Mouse (Mus musculus) cerebellum, postnatal 10 days (tissue): ENCODE results near the gene Flnc.

ENCODE experiments used
- DNase-seq, 2 experiments: peaks; one replicate each; pipeline ENCODE4 v3.0.0; 2021; ENCODE audit warnings: mixed read lengths in 2 of 2

Flnc gene

DNA sequence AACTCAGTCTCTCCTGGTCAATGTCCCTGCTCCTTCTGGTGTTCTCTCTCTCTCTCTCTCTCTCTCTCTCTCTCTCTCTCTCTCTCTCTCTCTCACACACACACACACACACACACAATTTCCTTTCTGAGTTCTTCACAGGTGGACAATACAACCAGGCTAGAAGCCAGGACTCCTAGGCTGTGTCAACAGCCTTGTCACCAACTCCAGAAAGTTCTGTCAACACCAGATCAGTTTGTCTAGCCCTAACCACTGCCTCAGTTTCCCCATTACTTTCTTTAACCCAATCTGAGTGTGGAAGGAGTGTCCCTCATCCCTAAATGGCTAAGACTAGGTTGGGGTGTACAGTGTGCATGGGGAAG lies 399 bp upstream of the Flnc start:
- DNase-seq = no peak

- DNase-seq = peak; percentile 64 to 66
Measured at GRCm38 (mm10) chr6:29433804-29434795, 1.0 kb downstream of the Flnc start.

GRCm38 (mm10) chr6:29434911-29435691 lies 2.0 kb downstream of the Flnc start:
- peak; percentile 81 to 82 for DNase-seq

DNA sequence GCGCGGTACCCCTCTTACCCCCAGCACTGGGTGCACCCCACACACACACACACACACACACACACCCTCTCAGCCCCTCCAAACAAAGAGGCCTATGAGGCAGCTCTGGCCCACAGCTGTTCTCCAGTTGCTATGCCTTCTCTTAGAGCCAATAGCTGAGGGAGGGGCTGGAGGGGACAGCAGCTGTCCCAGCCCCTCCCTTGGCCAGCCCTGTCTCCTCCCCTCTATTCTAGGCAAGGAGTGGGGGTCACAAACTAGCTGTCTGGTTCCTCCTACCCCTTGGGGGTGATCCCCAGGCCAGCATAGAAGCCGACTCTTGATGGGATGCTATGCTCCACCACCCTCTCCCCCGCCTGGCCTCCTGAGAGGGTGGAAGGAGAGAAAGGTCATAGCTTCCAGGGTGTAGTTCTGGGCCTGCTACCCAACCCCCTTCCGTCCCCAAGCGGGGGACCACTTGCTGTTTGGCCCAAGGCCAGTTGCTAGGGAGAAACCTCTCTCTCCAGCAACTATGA lies 2.9 kb downstream of the Flnc start:
- DNase-seq = peak; percentile 40 to 42

DNA sequence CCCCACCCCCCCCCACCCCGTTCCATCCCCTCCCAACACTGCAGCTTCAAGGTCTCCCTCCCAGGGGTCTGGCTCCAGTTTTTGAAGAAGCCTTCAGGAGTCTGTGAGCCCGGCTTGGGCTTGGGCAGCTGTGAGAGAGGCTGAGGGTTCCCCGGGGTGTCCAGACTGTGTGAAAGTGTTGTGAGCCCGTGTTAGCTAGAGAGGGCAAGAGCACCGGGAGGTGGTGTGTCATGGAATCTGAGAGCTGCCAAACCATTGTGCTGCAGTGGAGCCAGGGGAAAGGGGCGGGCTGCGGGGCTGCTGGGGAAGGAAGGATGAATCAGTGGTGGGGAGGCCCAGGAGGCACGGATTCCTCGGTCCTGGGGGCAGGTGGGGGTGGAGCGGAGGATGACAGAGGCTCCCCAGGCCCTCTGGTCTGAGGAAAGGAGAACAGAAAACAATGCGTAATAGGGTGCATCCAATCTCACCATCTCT lies 3.4 kb downstream of the Flnc start:
- DNase-seq = peak; percentile 32 to 45

DNA sequence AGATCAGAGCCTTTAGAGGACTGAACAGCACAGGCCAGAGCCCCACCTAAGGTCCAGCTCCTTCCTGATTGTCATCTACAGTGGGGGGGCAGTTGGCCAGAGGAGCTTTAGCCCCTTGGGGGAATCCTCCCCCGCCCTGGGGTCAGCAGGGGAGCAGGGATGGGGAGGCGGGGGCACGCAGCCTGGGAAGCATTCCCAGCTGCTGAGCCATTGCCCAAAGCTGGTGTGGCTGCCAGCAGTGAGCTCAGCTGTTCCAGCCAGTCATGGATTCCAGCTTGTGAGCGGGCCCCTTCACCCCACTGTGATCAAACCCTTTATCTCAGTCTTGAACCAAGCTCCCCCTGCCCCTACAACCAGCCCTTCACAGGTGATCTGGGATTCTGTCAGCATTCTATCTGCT lies 6.2 kb downstream of the Flnc start:
- peak; percentile 45 to 67 for DNase-seq

- no peak for DNase-seq
Measured at GRCm38 (mm10) chr6:29439789-29440188, 6.7 kb downstream of the Flnc start.

DNA sequence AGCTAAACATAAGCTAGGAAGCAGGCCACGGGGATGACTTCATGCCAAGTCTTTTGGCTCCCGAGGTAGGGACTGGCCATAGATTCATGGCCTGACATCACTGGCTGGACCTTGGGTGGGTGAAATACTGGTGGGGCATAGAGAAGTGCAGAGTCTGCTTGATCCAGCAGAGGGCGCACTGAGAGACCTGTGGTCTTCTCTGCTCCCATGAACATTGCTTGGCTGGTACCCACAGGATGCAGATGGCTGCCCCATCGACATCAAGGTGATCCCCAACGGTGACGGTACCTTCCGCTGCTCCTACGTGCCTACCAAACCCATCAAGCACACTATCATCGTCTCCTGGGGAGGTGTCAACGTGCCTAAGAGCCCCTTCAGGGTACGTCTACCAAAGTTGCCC lies 11.7 kb downstream of the Flnc start:
- peak; percentile 58 to 71 for DNase-seq

DNA sequence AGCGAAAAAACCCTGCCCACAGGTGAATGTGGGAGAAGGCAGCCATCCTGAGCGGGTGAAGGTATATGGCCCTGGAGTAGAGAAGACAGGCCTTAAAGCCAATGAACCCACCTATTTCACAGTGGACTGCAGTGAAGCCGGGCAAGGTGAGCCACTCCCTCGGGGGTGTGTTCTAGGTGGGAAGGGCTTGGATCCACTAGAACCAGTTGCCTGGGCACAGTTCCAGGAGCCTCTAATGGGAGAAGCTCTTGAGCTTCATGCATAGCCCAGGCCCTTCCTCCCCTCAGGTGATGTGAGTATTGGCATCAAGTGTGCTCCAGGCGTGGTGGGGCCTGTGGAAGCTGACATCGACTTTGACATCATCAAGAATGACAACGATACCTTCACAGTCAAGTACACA lies 12.3 kb downstream of the Flnc start:
- no peak for DNase-seq

DNA sequence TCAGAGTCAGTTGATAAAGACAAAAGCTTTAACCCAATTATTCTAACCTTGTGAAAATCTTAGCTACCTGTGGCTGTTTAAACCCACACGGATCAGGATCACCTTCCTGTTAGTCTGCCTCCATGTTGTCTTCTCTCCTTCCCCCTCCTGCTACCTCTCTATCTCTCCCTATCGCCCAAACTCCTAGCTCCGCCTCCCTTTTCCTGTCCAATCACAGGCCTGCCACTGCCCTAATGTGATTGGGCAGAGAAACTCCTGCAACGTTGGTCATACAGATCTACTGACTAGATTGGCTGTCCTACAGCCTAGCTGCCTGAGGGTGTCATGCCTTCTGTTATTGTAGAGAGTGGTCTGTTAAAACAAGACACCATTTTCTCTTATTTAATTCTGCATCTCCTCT lies 16.8 kb downstream of the Flnc start:
- no peak for DNase-seq

DNA sequence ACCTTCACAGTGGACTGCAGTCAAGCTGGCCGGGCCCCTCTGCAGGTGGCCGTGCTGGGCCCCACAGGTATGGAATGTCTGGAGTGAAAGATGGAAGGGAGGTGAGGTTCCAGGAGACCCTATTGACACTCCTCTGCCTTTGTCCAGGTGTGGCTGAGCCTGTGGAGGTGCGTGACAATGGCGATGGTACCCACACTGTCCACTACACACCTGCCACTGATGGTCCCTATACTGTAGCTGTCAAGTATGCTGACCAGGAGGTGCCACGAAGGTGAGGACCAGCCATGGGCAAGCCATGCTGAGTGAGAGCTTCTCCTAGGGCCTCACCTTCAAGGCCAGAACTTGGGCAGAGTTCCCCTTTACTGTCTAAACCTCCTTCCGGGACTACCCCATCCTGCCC lies 17.6 kb downstream of the Flnc start:
- no peak for DNase-seq

DNA sequence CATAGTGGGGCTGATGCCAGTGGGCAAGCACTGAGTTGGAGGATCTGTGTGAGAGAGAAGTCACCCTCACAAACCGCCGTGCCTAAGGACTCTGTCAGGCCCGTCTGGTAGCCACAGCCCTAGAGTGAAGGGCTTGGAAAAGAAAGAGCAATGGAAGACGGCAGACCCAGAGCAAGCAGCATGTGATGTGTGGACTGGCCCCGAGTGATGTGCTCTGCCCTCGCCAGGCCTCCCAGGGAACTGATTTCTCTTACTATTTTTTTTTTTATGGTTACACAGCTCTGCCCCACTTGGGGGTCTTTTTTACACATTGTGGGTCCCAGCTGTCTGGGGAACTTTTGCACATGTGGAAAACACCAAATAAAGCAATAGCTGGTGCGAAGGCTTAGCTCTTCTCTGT lies 28.4 kb downstream of the Flnc start:
- DNase-seq = no peak

- no peak for DNase-seq
Measured at GRCm38 (mm10) chr6:29463388-29463787, 30.3 kb downstream of the Flnc start.

GRCm38 (mm10) chr6:29467583-29468354 lies 34.7 kb downstream of the Flnc start, which contains the start of gene Atp6v1f:
TSS of gene Atp6v1f (plus strand) at chr6:29467718.
- DNase-seq = peak; percentile 98

GRCm38 (mm10) chr6:29468851-29469250 lies 35.8 kb downstream of the Flnc start:
- no peak for DNase-seq

DNA sequence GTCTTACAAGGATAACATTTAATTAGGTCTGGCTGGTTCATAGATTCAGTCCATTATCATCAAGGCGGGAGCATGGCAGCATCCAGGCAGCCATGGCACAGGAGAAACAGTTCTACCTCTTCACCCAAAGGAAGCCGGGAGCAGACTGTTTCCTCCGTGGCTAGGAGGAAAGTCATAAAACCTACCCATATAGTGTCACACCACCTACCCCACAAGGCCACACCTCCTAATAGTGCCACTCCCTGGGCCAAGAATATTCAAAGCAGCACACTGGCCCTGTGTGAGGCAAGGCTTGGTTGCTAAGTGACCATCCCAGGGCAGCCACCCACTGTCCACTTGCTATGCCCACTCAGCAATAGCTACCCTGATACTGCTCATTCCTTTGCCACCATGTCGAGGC lies 38.1 kb downstream of the Flnc start, which contains the start of gene Atp6v1fnb:
Gene Atp6v1fnb, plus strand, starts transcription at position 301 of the 400 bp plus-strand sequence.
- DNase-seq = no peak

DNA sequence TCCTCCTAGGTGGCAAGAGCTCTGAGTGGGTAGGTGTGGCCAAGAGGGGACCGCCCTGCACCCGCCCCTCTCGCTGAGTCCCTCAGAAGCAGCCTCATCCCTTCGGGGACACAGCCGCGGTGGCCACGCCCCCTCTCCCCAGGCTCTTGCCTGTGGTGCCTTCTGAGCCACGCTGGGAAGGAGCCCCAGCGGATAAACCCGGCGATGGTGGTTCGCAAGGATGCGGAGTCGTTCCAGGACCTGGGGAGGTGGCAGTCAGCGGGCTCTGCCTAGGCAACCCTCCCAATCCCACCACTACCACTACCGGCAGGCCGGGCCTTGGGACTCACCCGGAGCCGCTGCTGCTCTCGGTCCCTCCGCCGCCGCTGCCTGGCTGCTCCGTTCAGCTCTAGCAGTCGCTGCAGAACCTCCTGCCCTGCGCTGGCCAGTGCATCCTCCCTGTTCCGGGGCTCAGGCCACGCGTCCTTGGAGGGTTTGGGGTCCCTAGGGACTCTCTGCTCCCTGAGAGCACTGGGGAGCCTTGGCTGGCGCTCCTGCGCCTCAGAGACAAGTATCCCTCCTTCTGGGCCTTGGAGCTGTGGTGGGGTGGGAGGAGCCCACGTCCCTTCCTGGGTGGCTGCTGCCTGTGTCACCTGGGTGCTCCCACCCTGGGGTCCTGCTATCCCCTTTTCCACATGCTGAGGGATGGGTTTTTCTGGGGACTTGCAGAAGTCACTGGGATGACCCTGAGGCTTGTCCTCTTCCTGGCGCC lies 41.1 kb downstream of the Flnc start:
- DNase-seq = peak; percentile 52 to 66

- DNase-seq = no peak
Measured at GRCm38 (mm10) chr6:29474736-29475135, 41.7 kb downstream of the Flnc start.

DNA sequence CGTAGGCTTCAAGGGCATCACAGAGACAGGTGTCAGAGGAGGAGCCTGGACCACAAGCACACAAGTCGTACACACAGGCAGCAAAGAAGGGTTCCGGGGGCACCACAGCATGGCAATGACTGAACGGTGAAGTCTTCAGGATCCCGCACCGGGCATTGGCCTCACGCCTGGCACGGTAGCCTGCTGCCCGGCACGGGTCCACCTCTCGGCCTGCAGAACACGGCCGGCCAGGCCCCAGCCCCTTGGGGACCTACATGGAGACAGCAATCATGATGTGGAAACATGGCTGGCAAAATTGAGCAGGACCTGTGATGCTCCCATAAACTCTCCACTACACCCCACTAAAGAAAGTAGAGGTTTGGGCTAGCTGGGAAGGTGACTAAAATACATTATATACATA lies 49.6 kb downstream of the Flnc start:
- DNase-seq = no peak

- peak; percentile 92 to 95 for DNase-seq
Measured at GRCm38 (mm10) chr6:29484716-29485559, 51.9 kb downstream of the Flnc start.

DNA sequence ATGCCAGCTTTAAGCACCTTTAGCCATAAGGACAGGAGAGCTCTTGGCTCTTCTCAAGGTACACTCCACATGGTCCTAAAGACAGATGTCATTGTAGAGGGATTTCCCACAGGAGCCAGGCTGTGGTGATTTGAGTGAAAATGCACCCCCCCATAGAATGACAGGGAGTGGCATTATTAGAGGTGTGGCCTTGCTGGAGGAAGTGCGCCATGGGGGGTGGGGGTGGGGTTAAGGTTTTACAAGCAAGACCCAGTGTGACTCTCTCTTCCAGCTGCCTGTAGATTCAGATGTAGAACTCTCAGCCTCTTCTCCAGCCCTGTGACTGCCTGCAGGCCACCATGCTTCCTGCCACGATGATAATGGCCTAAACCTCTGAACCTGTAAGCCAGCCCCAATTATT lies 52.9 kb downstream of the Flnc start:
- DNase-seq = no peak
